Mouse (Mus musculus): ENCODE measurements around the gene Foxn3. TPM values are rescaled to one million over a fixed set of nuclear protein-coding genes. Genes with fewer than 3 reads are reported as not detected.

Gene Foxn3
- polyA plus RNA-seq, 1 experiment from 2014 or later: 60.5 TPM

GRCm38 (mm10) chr12:99540201-99540600 lies 23.2 kb downstream of the Foxn3 start:
- Histone ChIP-seq H3K4me1 (ENCODE audit: control insufficient read depth, insufficient read depth, low read depth, low read length) (no peaks in the 10 kb centered on the region; the same call in 1 of the 2 replicates), H3K27ac (ENCODE audit: low read depth, low read length) (no peak overlapping the region), H3K27me3 (replicated peaks; ENCODE audit: control insufficient read depth, insufficient read depth, low read length) (no peaks in the 10 kb centered on the region), H3K4me2 (ENCODE audit: low read length) (no peak overlapping the region), H3K36me3 (ENCODE audit: control insufficient read depth, insufficient read depth, low read length) (no peaks in the 10 kb centered on the region), H3K9ac (ENCODE audit: low read depth, low read length) (no peak overlapping the region), H3K4me3 (ENCODE audit: low read length) (no peak overlapping the region), H3K9me3 (ENCODE audit: control insufficient read depth, low read length) (peaks cover 8% of the 10 kb centered on the region; the same call in 1 of the 2 replicates)
- ATAC-seq: no peak
- WGBS: 96% methylated on average over 4 of the region's 4 CpGs

GRCm38 (mm10) chr12:99537316-99537715 lies 26.1 kb downstream of the Foxn3 start:
- Histone ChIP-seq H3K27me3 (replicated peaks; ENCODE audit: control insufficient read depth, insufficient read depth, low read length) (no peaks in the 10 kb centered on the region), H3K36me3 (ENCODE audit: control insufficient read depth, insufficient read depth, low read length) (no peaks in the 10 kb centered on the region), H3K4me2 (ENCODE audit: low read length) (no peak overlapping the region), H3K4me3 (ENCODE audit: low read length) (no peak overlapping the region), H3K9me3 (ENCODE audit: control insufficient read depth, low read length) (0 out of 2 replicates have a peak, but pooled peaks cover 2% of the 10 kb centered on the region), H3K27ac (ENCODE audit: low read depth, low read length) (no peak overlapping the region), H3K4me1 (ENCODE audit: control insufficient read depth, insufficient read depth, low read depth, low read length) (no peaks in the 10 kb centered on the region), H3K9ac (ENCODE audit: low read depth, low read length) (no peak overlapping the region)
- 94% methylated on average over 6 of the region's 6 CpGs for WGBS
- no peak for ATAC-seq

GRCm38 (mm10) chr12:99536426-99536825 lies 27.0 kb downstream of the Foxn3 start:
- Histone ChIP-seq H3K4me1 (ENCODE audit: control insufficient read depth, insufficient read depth, low read depth, low read length) (no peaks in the 10 kb centered on the region), H3K9ac (ENCODE audit: low read depth, low read length) (no peak overlapping the region), H3K4me3 (ENCODE audit: low read length) (no peak overlapping the region), H3K27me3 (replicated peaks; ENCODE audit: control insufficient read depth, insufficient read depth, low read length) (no peaks in the 10 kb centered on the region), H3K27ac (ENCODE audit: low read depth, low read length) (no peak overlapping the region), H3K36me3 (ENCODE audit: control insufficient read depth, insufficient read depth, low read length) (no peaks in the 10 kb centered on the region), H3K9me3 (ENCODE audit: control insufficient read depth, low read length) (0 out of 2 replicates have a peak, but pooled peaks cover 2% of the 10 kb centered on the region), H3K4me2 (ENCODE audit: low read length) (no peak overlapping the region)
- ATAC-seq: no peak
- WGBS: 95% methylated on average over 5 of the region's 5 CpGs

GRCm38 (mm10) chr12:99532342-99532741 lies 31.0 kb downstream of the Foxn3 start:
- Histone ChIP-seq H3K36me3 (ENCODE audit: control insufficient read depth, insufficient read depth, low read length) (no peaks in the 10 kb centered on the region), H3K9me3 (ENCODE audit: control insufficient read depth, low read length) (0 out of 2 replicates have a peak, but pooled peaks cover 2% of the 10 kb centered on the region)
- 86% methylated on average over 7 of the region's 7 CpGs for WGBS

GRCm38 (mm10) chr12:99529687-99530411 lies 33.5 kb downstream of the Foxn3 start:
- Histone ChIP-seq H3K36me3 (ENCODE audit: control insufficient read depth, insufficient read depth, low read length) (no peaks in the 10 kb centered on the region), H3K9me3 (ENCODE audit: control insufficient read depth, low read length) (no peaks in the 10 kb centered on the region), H3K9ac (ENCODE audit: low read depth, low read length) (no peak overlapping the region), H3K27ac (ENCODE audit: low read depth, low read length) (no peak overlapping the region), H3K4me1 (ENCODE audit: control insufficient read depth, insufficient read depth, low read depth, low read length) (peaks cover 5% of the 10 kb centered on the region; the same call in 1 of the 2 replicates), H3K4me2 (ENCODE audit: low read length) (no peak overlapping the region), H3K27me3 (replicated peaks; ENCODE audit: control insufficient read depth, insufficient read depth, low read length) (no peaks in the 10 kb centered on the region), H3K4me3 (ENCODE audit: low read length) (no peak overlapping the region)
- 60% methylated on average over 17 of the region's 17 CpGs for WGBS
- no peak for ATAC-seq

More at GRCm38 (mm10) chr12:99532342-99532741, 31.0 kb downstream of the Foxn3 start:
- Histone ChIP-seq H3K27ac (ENCODE audit: low read depth, low read length) (no peak overlapping the region), H3K27me3 (replicated peaks; ENCODE audit: control insufficient read depth, insufficient read depth, low read length) (no peaks in the 10 kb centered on the region), H3K4me3 (ENCODE audit: low read length) (no peak overlapping the region), H3K9ac (ENCODE audit: low read depth, low read length) (no peak overlapping the region), H3K4me2 (ENCODE audit: low read length) (no peak overlapping the region), H3K4me1 (ENCODE audit: control insufficient read depth, insufficient read depth, low read depth, low read length) (peaks cover 5% of the 10 kb centered on the region; the same call in 1 of the 2 replicates)
- no peak for ATAC-seq

- Histone ChIP-seq H3K4me2 (ENCODE audit: low read length) (no peak overlapping the region), H3K36me3 (ENCODE audit: control insufficient read depth, insufficient read depth, low read length) (no peaks in the 10 kb centered on the region), H3K27me3 (replicated peaks; ENCODE audit: control insufficient read depth, insufficient read depth, low read length) (no peaks in the 10 kb centered on the region), H3K9me3 (ENCODE audit: control insufficient read depth, low read length) (no peaks in the 10 kb centered on the region), H3K9ac (ENCODE audit: low read depth, low read length) (no peak overlapping the region), H3K27ac (ENCODE audit: low read depth, low read length) (no peak overlapping the region), H3K4me1 (ENCODE audit: control insufficient read depth, insufficient read depth, low read depth, low read length) (peaks cover 5% of the 10 kb centered on the region; the same call in 1 of the 2 replicates), H3K4me3 (ENCODE audit: low read length) (no peak overlapping the region)
- 53% methylated on average over 5 of the region's 5 CpGs for WGBS
- no peak for ATAC-seq
Measured at GRCm38 (mm10) chr12:99528958-99529357, 34.4 kb downstream of the Foxn3 start.

- no peak overlapping the region for H3K27ac ChIP-seq (ENCODE audit: low read depth, low read length)
- no peak for ATAC-seq
- H3K9ac ChIP-seq (ENCODE audit: low read depth, low read length): no peak overlapping the region
- H3K36me3 ChIP-seq (ENCODE audit: control insufficient read depth, insufficient read depth, low read length): no peaks in the 10 kb centered on the region
- no peak overlapping the region for H3K4me3 ChIP-seq (ENCODE audit: low read length)
- no peak overlapping the region for H3K4me2 ChIP-seq (ENCODE audit: low read length)
- peaks cover 5% of the 10 kb centered on the region; the same call in 1 of the 2 replicates for H3K4me1 ChIP-seq (ENCODE audit: control insufficient read depth, insufficient read depth, low read depth, low read length)
- no peaks in the 10 kb centered on the region for H3K27me3 ChIP-seq (replicated peaks; ENCODE audit: control insufficient read depth, insufficient read depth, low read length)
- no peaks in the 10 kb centered on the region for H3K9me3 ChIP-seq (ENCODE audit: control insufficient read depth, low read length)
- 73% methylated on average over 6 of the region's 6 CpGs for WGBS
Measured at GRCm38 (mm10) chr12:99527452-99527851, 35.9 kb downstream of the Foxn3 start.

GRCm38 (mm10) chr12:99526571-99527140 lies 36.7 kb downstream of the Foxn3 start:
- 54% methylated on average over 9 of the region's 9 CpGs for WGBS
- Histone ChIP-seq H3K4me3 (ENCODE audit: low read length) (no peak overlapping the region), H3K9ac (ENCODE audit: low read depth, low read length) (no peak overlapping the region), H3K4me2 (ENCODE audit: low read length) (no peak overlapping the region), H3K36me3 (ENCODE audit: control insufficient read depth, insufficient read depth, low read length) (no peaks in the 10 kb centered on the region), H3K27me3 (replicated peaks; ENCODE audit: control insufficient read depth, insufficient read depth, low read length) (no peaks in the 10 kb centered on the region), H3K9me3 (ENCODE audit: control insufficient read depth, low read length) (no peaks in the 10 kb centered on the region), H3K4me1 (ENCODE audit: control insufficient read depth, insufficient read depth, low read depth, low read length) (peaks cover 5% of the 10 kb centered on the region; the same call in 1 of the 2 replicates), H3K27ac (ENCODE audit: low read depth, low read length) (no peak overlapping the region)
- ATAC-seq: no peak

GRCm38 (mm10) chr12:99522882-99523281 lies 40.5 kb downstream of the Foxn3 start:
- no peak overlapping the region for H3K4me3 ChIP-seq (ENCODE audit: low read length)
- no peak overlapping the region for H3K27ac ChIP-seq (ENCODE audit: low read depth, low read length)
- no peak overlapping the region for H3K9ac ChIP-seq (ENCODE audit: low read depth, low read length)
- H3K4me2 ChIP-seq (ENCODE audit: low read length): no peak overlapping the region
- no peaks in the 10 kb centered on the region for H3K9me3 ChIP-seq (ENCODE audit: control insufficient read depth, low read length)
- peaks cover 7% of the 10 kb centered on the region for H3K4me1 ChIP-seq (ENCODE audit: control insufficient read depth, insufficient read depth, low read depth, low read length)
- H3K36me3 ChIP-seq (ENCODE audit: control insufficient read depth, insufficient read depth, low read length): no peaks in the 10 kb centered on the region
- ATAC-seq: no peak
- no peaks in the 10 kb centered on the region for H3K27me3 ChIP-seq (replicated peaks; ENCODE audit: control insufficient read depth, insufficient read depth, low read length)
- 93% methylated on average over 2 of the region's 2 CpGs for WGBS
